Mouse (Mus musculus): Measurements from ENCODE around the gene Lepr. TPM values are rescaled to one million over a fixed set of nuclear protein-coding genes. Genes with fewer than 3 reads are reported as not detected.

Lepr gene
- 2.3 and 2.5 TPM in 2 replicates for polyA plus RNA-seq (2016; fragmentation: Nextera tagmentation; extraction: Ambion mirVana)

DNA sequence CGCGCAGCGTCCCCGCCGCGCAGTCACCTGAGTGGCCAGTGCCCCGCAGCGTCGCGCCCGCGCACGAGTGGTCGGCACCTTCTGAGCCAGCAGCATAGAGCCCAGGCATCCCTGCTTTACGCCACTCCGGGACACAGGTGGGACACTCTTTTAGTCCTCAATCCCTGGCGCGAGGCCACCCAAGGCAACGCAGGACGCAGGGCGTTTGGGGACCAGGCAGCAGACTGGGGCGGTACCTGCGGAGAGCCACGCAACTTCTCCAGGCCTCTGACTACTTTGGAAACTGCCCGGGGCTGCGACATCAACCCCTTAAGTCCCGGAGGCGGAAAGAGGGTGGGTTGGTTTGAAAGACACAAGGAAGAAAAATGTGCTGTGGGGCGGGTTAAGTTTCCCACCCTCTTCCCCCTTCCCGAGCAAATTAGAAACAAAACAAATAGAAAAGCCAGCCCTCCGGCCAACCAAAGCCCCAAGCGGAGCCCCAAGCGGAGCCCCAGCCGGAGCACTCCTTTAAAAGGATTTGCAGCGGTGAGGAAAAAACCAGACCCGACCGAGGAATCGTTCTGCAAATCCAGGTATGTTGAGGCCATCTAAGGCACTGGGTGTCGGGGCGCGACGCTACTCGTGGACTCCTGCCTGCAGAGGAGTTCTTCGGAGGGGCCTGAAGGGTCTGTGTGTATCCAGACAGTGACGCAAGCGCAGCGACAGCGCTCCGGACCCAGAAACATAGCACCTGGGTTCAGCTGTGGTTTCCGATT lies at the start of gene Lepr:
TSS of gene Lepr (plus strand) at position 38 of the 755 bp plus-strand sequence.
- peaks cover 19% of the 10 kb centered on the region for H3K4me1 ChIP-seq (replicated peaks)
- peak; percentile 49 for DNase-seq (ENCODE audit: low spot score)
- no peaks in the 10 kb centered on the region for H3K36me3 ChIP-seq
- under 1% methylated on average over 50 of the region's 50 CpGs for WGBS
- H3K4me3 ChIP-seq, result peak within 1 kb of the TSS; percentile 65
- peak within 1 kb of the TSS; percentile 66; the same call in 1 of the 2 replicates for H3K27ac ChIP-seq
- H3K27me3 ChIP-seq (ENCODE audit: insufficient read depth, poor library complexity, severe bottlenecking), result peaks cover 42% of the 10 kb centered on the region
- H3K9me3 ChIP-seq, result no peaks in the 10 kb centered on the region

GRCm38 (mm10) chr4:101669161-101669560 lies 48.0 kb upstream of the Lepr start:
- Histone ChIP-seq H3K36me3 (no peaks in the 10 kb centered on the region), H3K4me1 (replicated peaks) (no peaks in the 10 kb centered on the region), H3K27ac (no peak overlapping the region), H3K27me3 (ENCODE audit: insufficient read depth, poor library complexity, severe bottlenecking) (no peaks in the 10 kb centered on the region), H3K4me3 (no peak overlapping the region), H3K9me3 (peaks cover 6% of the 10 kb centered on the region; the same call in 1 of the 2 replicates)
- 77% methylated on average over 5 of the region's 5 CpGs for WGBS
- DNase-seq (ENCODE audit: low spot score), result no peak

GRCm38 (mm10) chr4:101669811-101670210 lies 47.4 kb upstream of the Lepr start:
- WGBS, result 87% methylated on average over 5 of the region's 5 CpGs
- Histone ChIP-seq H3K36me3 (no peaks in the 10 kb centered on the region), H3K4me3 (no peak overlapping the region), H3K27ac (no peak overlapping the region), H3K27me3 (ENCODE audit: insufficient read depth, poor library complexity, severe bottlenecking) (no peaks in the 10 kb centered on the region), H3K9me3 (peaks cover 6% of the 10 kb centered on the region; the same call in 1 of the 2 replicates), H3K4me1 (replicated peaks) (no peaks in the 10 kb centered on the region)
- no peak for DNase-seq (ENCODE audit: low spot score)

DNA sequence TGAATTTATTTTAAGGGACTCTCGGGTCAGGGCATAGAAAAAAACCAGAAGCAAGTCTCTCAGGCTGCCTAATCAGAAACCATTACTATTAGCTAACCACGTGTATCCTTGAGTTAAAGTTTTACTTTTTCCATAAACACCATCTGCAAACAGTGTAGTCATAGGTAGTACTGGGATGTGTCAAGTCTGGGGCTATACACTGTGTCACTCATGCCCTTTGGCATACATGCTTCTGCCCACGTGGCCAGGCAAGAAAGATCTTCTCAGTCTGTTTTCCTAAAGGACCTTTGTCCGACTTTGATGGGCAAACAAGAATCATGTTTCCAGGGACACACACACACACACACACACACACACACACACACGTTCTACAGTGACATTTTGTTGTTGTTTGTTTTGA lies 42.4 kb upstream of the Lepr start:
- no peaks in the 10 kb centered on the region for H3K27me3 ChIP-seq (ENCODE audit: insufficient read depth, poor library complexity, severe bottlenecking)
- DNase-seq (ENCODE audit: low spot score), result no peak
- 80% methylated on average over 5 of the region's 5 CpGs for WGBS
- H3K9me3 ChIP-seq, result no peaks in the 10 kb centered on the region
- no peaks in the 10 kb centered on the region for H3K36me3 ChIP-seq
- H3K27ac ChIP-seq, result no peak overlapping the region
- H3K4me1 ChIP-seq (replicated peaks), result no peaks in the 10 kb centered on the region
- no peak overlapping the region for H3K4me3 ChIP-seq

GRCm38 (mm10) chr4:101675726-101676125 lies 41.5 kb upstream of the Lepr start:
- Histone ChIP-seq H3K36me3 (no peaks in the 10 kb centered on the region), H3K27me3 (ENCODE audit: insufficient read depth, poor library complexity, severe bottlenecking) (no peaks in the 10 kb centered on the region), H3K9me3 (no peaks in the 10 kb centered on the region), H3K4me3 (no peak overlapping the region), H3K4me1 (replicated peaks) (no peaks in the 10 kb centered on the region), H3K27ac (no peak overlapping the region)
- WGBS, result 72% methylated on average over 4 of the region's 4 CpGs
- no peak for DNase-seq (ENCODE audit: low spot score)

GRCm38 (mm10) chr4:101682620-101683019 lies 34.6 kb upstream of the Lepr start:
- Histone ChIP-seq H3K4me1 (replicated peaks) (no peaks in the 10 kb centered on the region), H3K4me3 (no peak overlapping the region), H3K27ac (no peak overlapping the region), H3K27me3 (ENCODE audit: insufficient read depth, poor library complexity, severe bottlenecking) (no peaks in the 10 kb centered on the region), H3K9me3 (no peaks in the 10 kb centered on the region), H3K36me3 (no peaks in the 10 kb centered on the region)
- WGBS, result 90% methylated on average over 4 of the region's 4 CpGs
- DNase-seq (ENCODE audit: low spot score), result no peak

- 89% methylated on average over 3 of the region's 3 CpGs for WGBS
- H3K36me3 ChIP-seq, result no peaks in the 10 kb centered on the region
- no peak for DNase-seq (ENCODE audit: low spot score)
- no peak overlapping the region for H3K4me3 ChIP-seq
- no peaks in the 10 kb centered on the region for H3K4me1 ChIP-seq (replicated peaks)
- no peaks in the 10 kb centered on the region for H3K9me3 ChIP-seq
- H3K27me3 ChIP-seq (ENCODE audit: insufficient read depth, poor library complexity, severe bottlenecking), result no peaks in the 10 kb centered on the region
- H3K27ac ChIP-seq, result no peak overlapping the region
Observed at GRCm38 (mm10) chr4:101683086-101683485, 34.1 kb upstream of the Lepr start.

- no peak overlapping the region for H3K4me3 ChIP-seq
- H3K36me3 ChIP-seq, result no peaks in the 10 kb centered on the region
- 76% methylated on average over 3 of the region's 3 CpGs for whole genome bisulfite sequencing
- no peaks in the 10 kb centered on the region for H3K9me3 ChIP-seq
- no peaks in the 10 kb centered on the region for H3K4me1 ChIP-seq (replicated peaks)
- DNase-seq (ENCODE audit: low spot score), result no peak
- no peaks in the 10 kb centered on the region for H3K27me3 ChIP-seq (ENCODE audit: insufficient read depth, poor library complexity, severe bottlenecking)
- no peak overlapping the region for H3K27ac ChIP-seq
Observed at GRCm38 (mm10) chr4:101684821-101685220, 32.4 kb upstream of the Lepr start.

DNA sequence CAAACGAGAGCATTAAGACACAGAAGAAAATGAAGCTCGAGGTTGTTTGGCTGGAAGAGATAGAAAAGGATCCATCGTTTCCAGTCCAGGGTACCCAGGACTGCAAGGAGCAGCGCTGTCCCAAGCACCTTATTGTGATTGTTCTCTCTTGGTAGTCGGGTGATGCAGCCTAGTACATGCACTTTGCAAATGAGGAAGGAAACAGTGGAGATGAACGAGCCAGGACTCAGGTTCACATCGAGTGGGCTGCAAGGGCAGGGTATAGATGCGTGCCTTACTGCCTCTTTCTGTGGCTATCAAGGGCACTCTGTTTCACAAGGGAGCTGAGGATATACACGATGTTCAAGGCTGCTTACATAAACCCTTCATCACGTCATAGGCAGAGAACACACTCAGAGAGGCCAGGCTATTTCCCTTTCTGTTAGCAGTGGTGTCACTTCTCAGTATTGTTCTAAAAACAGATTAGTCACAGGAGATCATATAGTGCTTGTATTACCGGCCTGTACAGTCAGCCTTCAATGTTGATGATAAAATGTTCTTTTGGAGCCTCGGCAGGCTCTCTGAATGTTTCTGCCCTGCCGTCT lies 30.9 kb upstream of the Lepr start:
- H3K27me3 ChIP-seq (ENCODE audit: insufficient read depth, poor library complexity, severe bottlenecking), result no peaks in the 10 kb centered on the region
- 84% methylated on average over 13 of the region's 13 CpGs for WGBS
- DNase-seq (ENCODE audit: low spot score), result no peak

DNA sequence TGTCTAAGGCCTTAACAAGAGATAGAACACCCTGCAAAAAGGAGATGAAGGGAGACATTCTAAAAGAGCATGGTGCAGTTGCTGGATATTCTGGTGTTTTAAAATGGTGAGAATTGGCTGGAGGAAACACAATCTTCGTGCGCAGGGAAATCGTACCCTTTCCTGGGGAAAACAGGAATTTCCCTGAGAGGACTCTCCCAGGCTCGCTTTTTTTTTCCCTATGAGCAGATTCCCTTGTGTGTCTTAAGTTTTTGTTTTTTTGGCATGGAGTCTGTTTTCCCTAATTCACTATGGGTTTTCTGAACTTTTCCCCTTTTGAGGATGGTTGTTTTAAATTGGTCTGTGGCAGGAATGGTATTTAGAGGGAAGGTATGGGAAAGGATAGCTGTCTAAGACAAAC lies 28.0 kb upstream of the Lepr start:
- no peak for DNase-seq (ENCODE audit: low spot score)
- H3K4me3 ChIP-seq, result no peak overlapping the region
- no peaks in the 10 kb centered on the region for H3K4me1 ChIP-seq (replicated peaks)
- H3K27ac ChIP-seq, result no peak overlapping the region
- H3K36me3 ChIP-seq, result no peaks in the 10 kb centered on the region
- no peaks in the 10 kb centered on the region for H3K9me3 ChIP-seq
- WGBS, result 85% methylated on average over 4 of the region's 4 CpGs
- H3K27me3 ChIP-seq (ENCODE audit: insufficient read depth, poor library complexity, severe bottlenecking), result no peaks in the 10 kb centered on the region

More for the DNA sequence above, 30.9 kb upstream of the Lepr start:
- no peaks in the 10 kb centered on the region for H3K4me1 ChIP-seq (replicated peaks)
- no peak overlapping the region for H3K4me3 ChIP-seq
- no peaks in the 10 kb centered on the region for H3K9me3 ChIP-seq
- no peaks in the 10 kb centered on the region for H3K36me3 ChIP-seq
- no peak overlapping the region for H3K27ac ChIP-seq

DNA sequence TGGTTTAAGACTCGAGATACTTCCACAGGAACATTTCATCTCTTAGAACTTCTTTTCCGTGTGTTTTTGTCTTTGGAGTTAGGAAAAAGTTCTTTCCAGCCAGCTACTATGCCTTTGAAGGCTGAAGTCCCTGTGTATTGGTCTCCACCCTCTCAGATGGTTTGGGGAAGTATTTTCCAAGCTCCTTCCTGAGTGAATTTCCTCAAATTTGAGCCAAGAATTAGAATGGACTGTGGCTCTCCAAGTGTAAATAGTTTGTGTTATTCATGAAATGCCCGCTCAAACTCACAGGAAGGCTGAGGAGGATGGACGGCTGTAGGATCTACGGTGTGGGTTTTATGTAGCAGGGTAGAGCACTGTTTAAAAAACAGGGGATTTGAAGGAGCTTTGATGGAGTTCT lies 27.6 kb upstream of the Lepr start:
- H3K4me3 ChIP-seq, result no peak overlapping the region
- H3K9me3 ChIP-seq, result no peaks in the 10 kb centered on the region
- no peaks in the 10 kb centered on the region for H3K27me3 ChIP-seq (ENCODE audit: insufficient read depth, poor library complexity, severe bottlenecking)
- H3K27ac ChIP-seq, result no peak overlapping the region
- WGBS, result 83% methylated on average over 5 of the region's 5 CpGs
- no peaks in the 10 kb centered on the region for H3K4me1 ChIP-seq (replicated peaks)
- no peak for DNase-seq (ENCODE audit: low spot score)
- no peaks in the 10 kb centered on the region for H3K36me3 ChIP-seq

GRCm38 (mm10) chr4:101692892-101693291 lies 24.3 kb upstream of the Lepr start:
- WGBS, result 77% methylated on average over 4 of the region's 4 CpGs
- H3K4me1 ChIP-seq (replicated peaks), result no peaks in the 10 kb centered on the region
- H3K27me3 ChIP-seq (ENCODE audit: insufficient read depth, poor library complexity, severe bottlenecking), result no peaks in the 10 kb centered on the region
- no peak overlapping the region for H3K27ac ChIP-seq
- no peaks in the 10 kb centered on the region for H3K36me3 ChIP-seq
- DNase-seq (ENCODE audit: low spot score), result no peak
- no peak overlapping the region for H3K4me3 ChIP-seq
- no peaks in the 10 kb centered on the region for H3K9me3 ChIP-seq

GRCm38 (mm10) chr4:101694529-101694928 lies 22.7 kb upstream of the Lepr start:
- Histone ChIP-seq H3K4me3 (no peak overlapping the region), H3K27me3 (ENCODE audit: insufficient read depth, poor library complexity, severe bottlenecking) (no peaks in the 10 kb centered on the region), H3K27ac (no peak overlapping the region), H3K4me1 (replicated peaks) (no peaks in the 10 kb centered on the region), H3K36me3 (no peaks in the 10 kb centered on the region), H3K9me3 (no peaks in the 10 kb centered on the region)
- 86% methylated on average over 6 of the region's 6 CpGs for WGBS
- no peak for DNase-seq (ENCODE audit: low spot score)
